Mouse (Mus musculus) testis, postnatal 14 days (tissue): ENCODE measurements at regions not wholly inside any gene's neighbourhood (a gene's known extent, or its start where the extent isn't known, plus 50 kb on each side); places are given as distances from the start of the nearest gene placed in this dataset.
A peak's percentile ranks its signal among the peaks of the same experiment; 100 is the strongest.

Experiments used
- DNase-seq: peaks from one replicate; pipeline ENCODE4 v3.0.0; 2021; ENCODE audit warnings: low spot score

- DNase-seq, result no peak
Measured at GRCm38 (mm10) chr4:81868941-81869340, 426.3 kb upstream of the Mpdz start.

GRCm38 (mm10) chr4:81841642-81842494 is 399.3 kb upstream of the Mpdz start:
- DNase-seq, result no peak

- DNase-seq, result no peak
Measured at GRCm38 (mm10) chr4:81829972-81830371, 387.4 kb upstream of the Mpdz start.

GRCm38 (mm10) chr4:81827453-81827852 is 384.8 kb upstream of the Mpdz start:
- DNase-seq, result no peak

GRCm38 (mm10) chr4:81825966-81826365 is 383.4 kb upstream of the Mpdz start:
- no peak for DNase-seq

- no peak for DNase-seq
Measured at GRCm38 (mm10) chr4:81823566-81823965, 381.0 kb upstream of the Mpdz start.

GRCm38 (mm10) chr4:81789274-81789673 is 346.7 kb upstream of the Mpdz start:
- no peak for DNase-seq

- DNase-seq, result no peak
Measured at GRCm38 (mm10) chr4:81788636-81789035, 346.0 kb upstream of the Mpdz start.

GRCm38 (mm10) chr4:81781971-81782370 is 339.4 kb upstream of the Mpdz start:
- DNase-seq, result no peak

GRCm38 (mm10) chr4:81766705-81767104 is 324.1 kb upstream of the Mpdz start:
- no peak for DNase-seq

- peak; percentile 53 for DNase-seq
Measured at GRCm38 (mm10) chr4:81764026-81764867, 321.6 kb upstream of the Mpdz start.

GRCm38 (mm10) chr4:81763311-81764025 is 320.9 kb upstream of the Mpdz start:
- DNase-seq, result no peak

GRCm38 (mm10) chr4:81762592-81763229 is 320.1 kb upstream of the Mpdz start:
- no peak for DNase-seq

GRCm38 (mm10) chr4:81757905-81758304 is 315.3 kb upstream of the Mpdz start:
- no peak for DNase-seq

- DNase-seq, result no peak
Measured at GRCm38 (mm10) chr4:81744629-81745509, 302.3 kb upstream of the Mpdz start.

GRCm38 (mm10) chr4:81743978-81744628 is 301.5 kb upstream of the Mpdz start:
- DNase-seq, result no peak

- no peak for DNase-seq
Measured at GRCm38 (mm10) chr4:81742536-81743459, 300.2 kb upstream of the Mpdz start.

- no peak for DNase-seq
Measured at GRCm38 (mm10) chr4:81734391-81734790, 291.8 kb upstream of the Mpdz start.

GRCm38 (mm10) chr4:81730386-81730785 is 287.8 kb upstream of the Mpdz start:
- no peak for DNase-seq
